Mouse (Mus musculus): ENCODE measurements at regions not wholly inside any gene's neighbourhood (a gene's known extent, or its start where the extent isn't known, plus 50 kb on each side); places are given as distances from the start of the nearest gene placed in this dataset.

DNA sequence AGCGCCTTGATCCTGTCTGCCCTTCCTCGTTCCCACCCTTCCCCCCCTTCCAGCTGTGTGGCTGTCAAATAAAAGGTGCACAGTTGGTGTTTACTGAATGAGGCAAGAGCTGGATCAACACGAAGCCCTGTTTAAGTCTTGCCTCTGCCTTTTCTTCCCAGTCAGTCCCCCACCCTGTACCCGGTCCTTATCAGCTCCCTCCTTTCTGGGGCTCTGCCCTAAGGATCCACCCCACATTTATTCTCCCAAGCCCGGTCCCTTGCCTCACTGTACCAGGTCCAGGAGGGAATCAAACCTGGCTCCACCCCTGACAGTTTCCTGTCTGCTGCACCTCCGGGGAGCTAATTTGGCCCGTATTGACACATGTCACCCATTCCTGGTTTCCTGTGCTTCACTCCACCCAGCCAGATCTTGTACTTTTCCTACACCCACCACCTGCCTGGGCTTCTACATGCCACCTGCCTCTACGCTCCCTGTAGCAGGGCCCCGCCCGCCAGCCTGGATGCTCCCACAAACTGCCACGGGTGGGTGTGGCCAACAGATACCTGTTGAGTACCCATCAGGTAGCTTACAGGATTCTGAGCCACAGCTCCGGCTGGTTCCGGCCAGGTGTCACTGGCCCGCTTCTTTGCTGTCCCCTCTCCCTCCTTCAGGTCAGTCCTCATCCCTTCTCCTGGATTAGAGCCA lies 76.4 kb downstream of the Zfp169 start:
- DNase-seq (ENCODE audit: extremely low spot score): no peak
